Mouse (Mus musculus) liver, embryonic 14.5 days (tissue): ENCODE data around the gene Epc2. TPM values are rescaled to one million over a fixed set of nuclear protein-coding genes. Genes with fewer than 3 reads are reported as not detected.

Experiments
- ATAC-seq: fragments of 200-750 bp; cut with Nextera tagmentation; 2 replicates; pipeline ENCODE4 v1.8.0; 2017; ENCODE audit warnings: moderate number of reproducible peaks, mild to moderate bottlenecking, moderate library complexity; ENCODE audit not compliant: insufficient read depth
- DNase-seq, 3 experiments: peaks; one replicate each; pipeline ENCODE4 v3.0.0-alpha.2; 2012 to 2013; ENCODE audit warnings: low read depth in 3 of 3, low spot score in 3 of 3
- H3K27ac ChIP-seq: fragments of 300-500 bp; sonication (generic); 2 replicates; pipeline ENCODE4 v1.5.1; 2014; ENCODE audit warnings: moderate library complexity, mild to moderate bottlenecking, control low read depth, inconsistent platforms
- H3K27me3 ChIP-seq: fragments of 300-500 bp; sonication (generic); 2 replicates; pipeline ENCODE4 v1.6.1; 2014; ENCODE audit warnings: mild to moderate bottlenecking, low read length, moderate library complexity; ENCODE audit not compliant: control insufficient read depth, insufficient read depth
- H3K36me3 ChIP-seq: fragments of 300-500 bp; sonication (generic); replicated peaks from 2 replicates; pipeline ENCODE4 v1.6.1; 2014; ENCODE audit warnings: low read depth; ENCODE audit not compliant: control insufficient read depth, insufficient read depth
- H3K4me1 ChIP-seq, 2 experiments: fragments of 200-500 bp in 1 of 2; fragments of 300-500 bp in 1 of 2; sonication (generic) in 1 of 2; replicated peaks; 2 replicates each; pipeline ENCODE4 v1.6.1; 2012 to 2014; ENCODE audit warnings: antibody characterized with exemption in 1 of 2, inconsistent platforms in 1 of 2, low read length in 1 of 2; ENCODE audit not compliant: control insufficient read depth in 2 of 2, insufficient read depth in 2 of 2
- H3K4me2 ChIP-seq: fragments of 300-500 bp; sonication (generic); 2 replicates; pipeline ENCODE4 v1.6.1; 2014; ENCODE audit warnings: low read depth, mild to moderate bottlenecking, control low read depth, moderate library complexity
- H3K4me3 ChIP-seq, 2 experiments: fragments of 200-500 bp in 1 of 2; fragments of 300-500 bp in 1 of 2; sonication (generic) in 1 of 2; 2 replicates each; pipeline ENCODE4 v1.5.1; 2012 to 2014; ENCODE audit warnings: low read depth in 2 of 2, low read length in 2 of 2, mild to moderate bottlenecking in 2 of 2, control low read depth in 1 of 2, inconsistent platforms in 1 of 2, moderate library complexity in 1 of 2; ENCODE audit not compliant: insufficient read depth in 1 of 2
- H3K9ac ChIP-seq: fragments of 300-500 bp; sonication (generic); replicated peaks from 2 replicates; pipeline ENCODE4 v1.6.1; 2014; ENCODE audit warnings: mild to moderate bottlenecking, control low read depth, moderate library complexity
- H3K9me3 ChIP-seq: fragments of 300-500 bp; sonication (generic); 2 replicates; pipeline ENCODE4 v1.6.1; 2016; ENCODE audit warnings: low read length, mixed read lengths; ENCODE audit not compliant: control insufficient read depth
- CTCF ChIP-seq: IDR thresholded peaks from 2 replicates; pipeline ENCODE4 v1.5.1; 2016; ENCODE audit warnings: antibody characterized with exemption, low read depth, control low read depth
- EP300 ChIP-seq: IDR thresholded peaks from 2 replicates; pipeline ENCODE4 v1.6.1; 2016; ENCODE audit warnings: antibody characterized with exemption, low read depth
- WGBS: fragments of 180-500 bp; shearing (Covaris S2); extraction: QIAGEN DNeasy Blood & Tissue Kit; methylation state at CpG from one replicate; pipeline ENCODE4 v1.1.7; 2014; ENCODE audit not compliant: insufficient replicate concordance; 5-methylcytosine and 5-hydroxymethylcytosine counted together
- polyA plus RNA-seq, 2 experiments: library from polyadenylated mRNA; depleted of rRNA in 1 of 2; stranded (reverse) in 1 of 2; unstranded in 1 of 2; fragments of >200 nt; fragmentation: Nextera tagmentation in 1 of 2; extraction: Ambion mirVana in 1 of 2; gene quantifications; 2 replicates each; pipeline versions ENCODE4 v1.2.1 to v1.2.3; 2012 to 2014

Epc2 gene
- polyA plus RNA-seq, 2 experiments: 1.9 to 4.2 TPM

DNA sequence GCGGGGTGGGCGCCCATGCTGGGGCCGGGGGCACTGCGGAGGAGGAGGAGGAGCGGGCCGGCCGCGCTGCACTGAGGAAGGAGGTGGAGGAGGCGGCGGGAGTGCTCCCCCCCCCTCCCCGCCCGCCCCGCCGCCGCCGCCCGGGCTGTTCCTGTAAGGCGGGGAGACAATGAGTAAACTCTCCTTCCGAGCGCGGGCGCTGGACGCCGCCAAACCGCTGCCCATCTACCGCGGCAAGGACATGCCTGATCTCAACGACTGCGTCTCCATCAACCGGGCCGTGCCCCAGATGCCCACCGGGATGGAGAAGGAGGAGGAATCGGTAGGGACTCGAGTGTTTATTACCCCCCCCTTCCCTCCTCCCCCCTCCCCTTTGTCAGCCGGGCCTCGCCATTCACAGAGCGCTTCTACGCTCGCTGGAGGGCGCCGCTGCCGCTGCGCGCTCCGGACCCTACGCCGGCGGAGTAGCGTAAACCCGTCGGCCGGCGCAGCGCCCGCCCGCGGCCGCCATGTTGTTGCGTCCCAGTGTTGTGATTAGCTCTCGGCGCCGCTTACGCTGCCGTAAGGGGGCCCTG lies 438 bp downstream of the Epc2 start:
- TF ChIP-seq CTCF (no peak), EP300 (peak; percentile 70; the same call in 1 of the 2 replicates)
- Histone ChIP-seq H3K36me3 (no peaks in the 10 kb centered on the region), H3K9ac (peak overlapping the region; percentile 95), H3K4me3 (peak overlapping the region; percentile 92 to 98), H3K4me1 (peaks cover 0 to 6% of the 10 kb centered on the region in 2 experiments; a peak in 3 of 4 replicates), H3K27ac (peak overlapping the region; percentile 93), H3K27me3 (no peaks in the 10 kb centered on the region; the same call in none of the 2 replicates), H3K9me3 (no peaks in the 10 kb centered on the region), H3K4me2 (peak overlapping the region; percentile 94)
- peak; percentile 81 for ATAC-seq
- DNase-seq: peak; percentile 75 to 82 (median 80)
- WGBS: under 1% methylated on average over 32 of the region's 64 CpGs

DNA sequence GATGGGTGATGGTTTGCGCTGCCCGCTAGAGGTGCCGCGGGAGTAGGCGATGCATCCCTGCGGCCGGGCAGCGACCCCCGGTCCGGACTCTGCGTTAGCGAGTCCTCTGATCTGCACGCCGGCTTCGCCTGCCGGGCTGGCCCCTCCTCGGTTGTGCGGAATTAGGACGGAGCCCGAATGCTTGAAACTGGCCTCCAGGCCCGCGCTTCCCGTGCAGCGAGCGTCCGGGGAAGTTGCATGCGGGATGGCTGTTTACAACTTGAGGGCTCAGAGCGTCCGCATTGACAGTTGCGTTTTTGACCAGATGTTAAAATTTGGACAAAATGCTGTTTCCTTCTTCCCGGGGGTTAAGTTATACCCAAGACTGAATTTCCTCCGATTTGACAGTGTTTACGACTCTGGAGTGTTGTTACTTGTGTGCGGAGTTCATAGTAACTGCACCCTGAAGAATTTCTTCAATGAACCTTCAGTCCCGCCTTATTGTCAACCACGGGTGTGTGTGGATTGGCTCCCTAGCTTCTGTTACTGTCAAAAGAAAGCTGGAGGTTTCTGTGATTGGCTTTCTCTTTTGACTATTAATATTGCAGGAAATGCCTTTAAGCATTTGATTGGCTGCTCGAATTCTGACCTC lies 1.3 kb downstream of the Epc2 start:
- Histone ChIP-seq H3K9me3 (no peaks in the 10 kb centered on the region), H3K27ac (peak overlapping the region; percentile 93), H3K4me1 (peaks cover 0 to 6% of the 10 kb centered on the region in 2 experiments; a peak in 3 of 4 replicates), H3K36me3 (no peaks in the 10 kb centered on the region), H3K4me2 (peak overlapping the region; percentile 94), H3K9ac (peak overlapping the region; percentile 95), H3K27me3 (no peaks in the 10 kb centered on the region; the same call in none of the 2 replicates), H3K4me3 (peak overlapping the region; percentile 92 to 98)
- DNase-seq: peak; percentile 80 to 90 (median 86)
- WGBS: under 1% methylated on average over 37 of the region's 37 CpGs
- TF ChIP-seq CTCF: no peak
- 0 out of 2 replicates have a peak, but pooled peaks have one; percentile 6 for TF ChIP-seq EP300
- ATAC-seq: peak; percentile 45

DNA sequence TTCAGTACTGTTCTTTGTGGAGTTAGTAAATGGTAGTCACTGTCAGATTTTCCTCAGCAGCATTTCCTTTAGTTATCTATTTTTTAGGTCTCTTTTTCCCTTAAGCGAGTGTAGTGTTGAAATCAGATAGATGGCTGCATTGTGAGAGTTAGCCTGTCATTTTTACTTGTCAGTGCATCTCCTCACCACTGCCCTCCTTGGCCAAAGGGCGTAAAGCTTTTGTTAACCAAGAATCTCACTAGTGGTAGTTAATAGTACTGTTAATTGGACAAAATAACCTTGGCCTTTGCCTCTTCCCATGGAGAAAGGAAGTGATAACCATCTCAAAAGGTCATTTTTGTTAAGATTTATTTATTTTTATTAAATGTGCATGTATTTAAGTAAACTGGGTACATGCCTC lies 6.5 kb downstream of the Epc2 start:
- H3K4me3 ChIP-seq: no peak overlapping the region
- no peak overlapping the region for H3K27ac ChIP-seq
- ATAC-seq: no peak
- no peak overlapping the region for H3K9ac ChIP-seq
- no peaks in the 10 kb centered on the region; the same call in 1 of the 2 replicates for H3K9me3 ChIP-seq
- H3K4me1 ChIP-seq: peaks cover 0 to 6% of the 10 kb centered on the region in 2 experiments; a peak in 3 of 4 replicates
- no peaks in the 10 kb centered on the region for H3K27me3 ChIP-seq
- TF ChIP-seq EP300 (no peak), CTCF (no peak)
- no peak overlapping the region for H3K4me2 ChIP-seq
- DNase-seq: no peak
- WGBS: 67% methylated on average over 2 of the region's 2 CpGs
- no peaks in the 10 kb centered on the region for H3K36me3 ChIP-seq

GRCm38 (mm10) chr2:49465672-49466222 lies 14.5 kb downstream of the Epc2 start:
- Histone ChIP-seq H3K36me3 (no peaks in the 10 kb centered on the region), H3K27me3 (no peaks in the 10 kb centered on the region), H3K4me1 (peaks cover 0 to 5% of the 10 kb centered on the region in 2 experiments; a peak in 2 of 4 replicates), H3K9me3 (no peaks in the 10 kb centered on the region; the same call in 1 of the 2 replicates), H3K9ac (no peak overlapping the region), H3K4me2 (no peak overlapping the region), H3K4me3 (no peak overlapping the region), H3K27ac (no peak overlapping the region)
- ATAC-seq (no peak), DNase-seq (no peak)
- no peak for TF ChIP-seq EP300
- no peak for TF ChIP-seq CTCF
- WGBS: 41% methylated on average over 3 of the region's 3 CpGs

DNA sequence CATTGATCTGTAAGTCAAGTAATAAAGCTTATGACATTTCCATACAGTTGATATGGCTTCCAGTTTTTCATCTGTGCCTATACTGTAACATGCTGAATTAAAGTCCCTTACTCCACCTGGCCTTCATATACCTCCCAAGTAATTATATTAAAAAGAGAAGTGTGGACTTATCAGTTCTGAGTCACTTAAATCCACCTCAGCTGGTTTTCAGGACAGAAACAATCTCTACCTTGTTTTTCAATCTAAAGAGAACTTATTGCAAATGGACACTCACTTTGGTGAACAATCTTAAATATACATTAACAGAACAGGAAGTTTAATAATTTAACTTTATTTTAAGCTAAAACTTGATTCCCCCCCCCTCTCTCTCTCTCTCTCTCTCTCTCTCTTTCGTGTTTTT lies 15.8 kb downstream of the Epc2 start:
- H3K9me3 ChIP-seq: no peaks in the 10 kb centered on the region
- H3K4me2 ChIP-seq: no peak overlapping the region
- no peak for DNase-seq
- no peaks in the 10 kb centered on the region for H3K27me3 ChIP-seq
- ATAC-seq: no peak
- no peaks in the 10 kb centered on the region for H3K36me3 ChIP-seq
- no peak overlapping the region for H3K27ac ChIP-seq
- no peak overlapping the region for H3K4me3 ChIP-seq
- H3K9ac ChIP-seq: no peak overlapping the region
- H3K4me1 ChIP-seq: peaks cover 0 to 9% of the 10 kb centered on the region in 2 experiments; a peak in 2 of 4 replicates
- WGBS: 68% methylated on average over 1 of the region's 1 CpGs
- no peak for TF ChIP-seq EP300
- no peak for TF ChIP-seq CTCF
